Mouse (Mus musculus) myocyte (in vitro differentiated cells): ENCODE measurements around the gene Dnajc13.

Experiments used
- POLR2A ChIP-seq: IDR thresholded peaks from one replicate; pipeline ENCODE4 v1.6.1; 2011; ENCODE audit warnings: low read depth, mild to moderate bottlenecking, control low read depth, moderate library complexity; ENCODE audit not compliant: insufficient read length
- USF1 ChIP-seq: IDR thresholded peaks from one replicate; pipeline ENCODE4 v1.6.1; 2011; ENCODE audit warnings: low read depth, mild to moderate bottlenecking, control low read depth, moderate library complexity

- TF ChIP-seq POLR2A, result no peak
- TF ChIP-seq USF1, result no peak
Observed at GRCm38 (mm10) chr9:104146683-104147082, 116.0 kb downstream of the Dnajc13 start.
